Mouse (Mus musculus): ENCODE measurements around the gene Nhs.

DNA sequence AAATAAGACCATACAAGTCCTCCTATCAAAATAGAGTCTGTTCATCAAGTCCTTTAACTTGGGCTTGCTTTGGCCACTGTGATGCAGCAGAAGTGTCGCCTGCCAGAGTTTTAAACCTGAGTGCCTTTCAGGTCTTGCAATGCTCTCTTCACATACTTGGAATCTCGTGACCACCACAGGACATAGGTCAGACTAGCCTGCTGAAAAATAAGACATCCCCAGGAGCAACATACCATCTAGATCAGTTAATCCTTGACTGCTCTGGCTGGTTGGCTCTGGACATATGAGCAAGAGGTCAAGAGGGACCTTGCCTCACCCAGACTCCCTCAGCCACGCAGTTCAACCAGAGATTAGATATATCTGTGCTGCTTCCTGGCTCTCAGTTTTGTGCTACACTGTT is 137.8 kb downstream of the Nhs start:
- TF ChIP-seq CTCF (IDR thresholded peaks at IDR 0.05; ENCODE audit: extremely low read depth, insufficient read depth, low read length) (no peak), POLR2A (IDR thresholded peaks at IDR 0.05; ENCODE audit: extremely low read depth, insufficient read depth, low read length) (no peak)

Measured in cortical plate, adult 2 months (tissue).